Mouse (Mus musculus): ENCODE results near the gene Gabrg3.

The Gabrg3 gene

DNA sequence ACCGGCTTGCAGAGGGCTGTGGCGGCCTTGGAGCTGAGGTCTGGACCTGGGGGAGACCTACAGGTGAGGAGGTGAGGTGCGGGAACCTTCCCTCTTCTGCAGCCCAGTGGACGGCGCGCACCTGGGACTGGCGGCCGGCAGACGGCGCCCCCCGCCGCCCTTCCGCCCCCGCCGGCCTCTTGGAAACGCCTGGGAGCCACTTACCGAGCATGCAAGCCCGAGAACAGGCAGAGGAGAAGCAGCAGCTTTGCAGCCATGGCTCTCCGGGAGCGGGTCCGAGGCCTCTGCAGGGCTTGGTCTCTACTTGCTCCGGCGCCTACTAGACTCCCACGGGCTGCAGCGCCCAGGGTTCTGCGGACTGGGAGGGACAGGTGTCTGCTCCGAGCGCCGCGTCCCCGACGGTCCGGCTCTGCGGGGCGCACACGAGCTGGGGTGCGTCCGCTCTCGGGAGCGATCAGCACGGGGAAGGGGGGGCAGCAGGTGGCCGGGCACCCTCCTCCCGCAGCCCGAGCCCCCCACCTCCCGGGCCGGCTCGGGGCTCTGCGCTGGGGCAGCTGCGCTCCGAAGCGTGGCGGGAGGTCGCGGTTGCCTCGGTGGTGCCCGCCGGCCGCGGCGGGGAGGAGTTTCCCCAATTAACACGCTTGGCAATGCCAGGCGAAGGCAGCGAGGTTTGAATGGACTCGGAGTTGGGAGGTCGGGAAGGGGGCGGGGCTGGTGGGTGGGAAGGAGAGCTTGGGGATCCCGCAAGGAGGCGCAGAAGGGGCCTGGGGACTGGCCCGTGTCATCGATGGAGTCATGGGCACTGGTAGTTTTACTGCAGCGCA, at the start of gene Gabrg3:
TSS of gene Gabrg3 (minus strand) at position 672 of the 824 bp plus-strand sequence.
- DNase-seq (ENCODE audit: low spot score in 2 of 2) = peak in 1 of 2 experiments; percentile 47

DNA sequence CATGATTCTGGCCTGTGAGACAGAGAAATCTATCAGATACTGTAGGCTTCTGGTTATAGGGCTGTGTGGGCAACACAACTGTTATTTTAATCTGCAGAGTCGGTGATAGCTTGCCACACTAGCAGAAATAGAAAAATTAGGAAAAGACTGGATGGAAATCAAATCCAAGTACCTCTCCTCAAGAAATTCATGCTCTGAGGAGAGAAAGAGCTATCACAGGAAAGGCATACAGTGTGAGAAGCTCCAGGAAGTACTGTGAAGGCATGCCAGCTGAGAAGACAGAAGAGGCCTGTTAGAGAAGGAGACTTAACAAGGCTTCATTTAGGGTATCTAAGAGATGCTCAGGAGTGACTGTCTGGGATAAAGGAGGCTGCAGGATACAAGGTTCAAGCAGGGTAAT, 35.7 kb upstream of the Gabrg3 start:
- DNase-seq (ENCODE audit: low spot score in 2 of 2) = peak in 1 of 2 experiments; percentile 27

- DNase-seq (ENCODE audit: low spot score in 2 of 2) = no peak
These were observed 34.1 kb upstream of the Gabrg3 start for GRCm38 (mm10) chr7:57421044-57421443.

DNA sequence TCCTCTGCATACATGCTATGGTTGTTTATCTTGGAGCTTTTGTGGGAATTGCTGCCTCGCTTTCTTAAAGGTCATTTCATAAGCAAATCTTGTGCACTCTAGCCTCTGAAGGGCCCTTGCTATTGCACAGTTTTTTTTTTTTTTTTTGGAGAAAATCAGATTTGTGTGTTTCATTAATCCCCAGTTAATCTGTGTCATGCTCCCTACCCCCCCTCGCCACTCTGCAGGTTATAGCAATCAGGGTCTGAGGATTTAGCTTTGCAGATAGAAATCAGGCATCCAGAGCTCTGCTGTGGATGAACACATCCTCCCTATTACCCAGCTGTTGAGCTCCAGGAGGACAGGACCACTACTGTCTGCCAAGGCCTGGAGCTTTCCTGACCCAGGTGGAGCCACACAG, 32.4 kb upstream of the Gabrg3 start, which contains the start of gene Gabrb3:
TSS of gene Gabrb3 (plus strand) at position 301 of the 400 bp plus-strand sequence.
- no peak for DNase-seq (ENCODE audit: low spot score in 2 of 2)

DNA sequence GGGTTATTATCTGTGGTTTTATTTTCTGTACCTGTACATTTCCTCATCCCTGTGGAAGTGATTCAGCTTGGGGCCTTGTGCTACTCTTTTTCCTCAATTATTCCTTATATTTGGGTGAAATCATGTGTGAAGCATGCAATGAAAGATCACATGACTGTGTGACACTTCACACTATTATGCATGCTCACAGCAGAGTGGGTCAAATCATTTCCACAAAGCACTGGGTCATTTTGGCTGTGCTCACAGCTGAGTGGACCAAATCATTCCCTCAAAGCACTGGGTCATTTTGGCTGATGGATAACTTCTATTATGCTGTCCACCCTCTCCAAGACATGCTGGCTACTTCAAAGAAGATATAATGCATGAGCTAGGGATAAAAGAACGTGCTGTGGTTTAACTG, 25.9 kb upstream of the Gabrg3 start:
- no peak for DNase-seq (ENCODE audit: low spot score in 2 of 2)

- DNase-seq (ENCODE audit: low spot score in 2 of 2) = no peak
These were observed 24.2 kb upstream of the Gabrg3 start for GRCm38 (mm10) chr7:57411163-57411562.

GRCm38 (mm10) chr7:57393551-57393950, 6.6 kb upstream of the Gabrg3 start:
- DNase-seq (ENCODE audit: low spot score in 2 of 2) = no peak

- no peak for DNase-seq (ENCODE audit: low spot score in 2 of 2)
These were observed 3.1 kb upstream of the Gabrg3 start for GRCm38 (mm10) chr7:57390046-57390445.

GRCm38 (mm10) chr7:57387341-57387654, 310 bp upstream of the Gabrg3 start:
- no peak for DNase-seq (ENCODE audit: low spot score in 2 of 2)

DNA sequence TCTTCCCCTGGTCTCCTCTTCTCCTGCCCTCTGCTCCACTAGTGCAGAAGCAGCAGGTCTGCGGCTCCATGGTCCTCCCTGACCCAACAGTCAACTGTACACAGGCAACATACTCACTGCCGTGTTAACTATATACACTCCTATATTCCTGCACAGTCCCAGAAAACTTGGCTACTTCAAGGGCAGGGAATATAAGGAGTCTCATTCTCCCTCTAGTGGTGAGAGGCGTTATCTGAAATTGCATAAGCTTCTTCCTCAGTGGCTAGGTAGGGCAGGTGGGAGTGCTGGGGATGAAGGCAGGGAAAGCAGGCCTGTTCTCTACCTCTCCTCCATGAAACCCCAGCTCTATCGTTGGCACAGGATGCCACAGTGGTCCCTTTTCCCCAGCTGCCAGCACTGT, 2.9 kb downstream of the Gabrg3 start:
- DNase-seq (ENCODE audit: low spot score in 2 of 2) = peak in 1 of 2 experiments; percentile 72

- no peak for DNase-seq (ENCODE audit: low spot score in 2 of 2)
These were observed 21.0 kb downstream of the Gabrg3 start for GRCm38 (mm10) chr7:57366013-57366390.

GRCm38 (mm10) chr7:57365134-57366012, 21.6 kb downstream of the Gabrg3 start:
- DNase-seq (ENCODE audit: low spot score in 2 of 2) = no peak

GRCm38 (mm10) chr7:57363812-57364211, 23.2 kb downstream of the Gabrg3 start:
- peak in 1 of 2 experiments; percentile 21 for DNase-seq (ENCODE audit: low spot score in 2 of 2)

DNA sequence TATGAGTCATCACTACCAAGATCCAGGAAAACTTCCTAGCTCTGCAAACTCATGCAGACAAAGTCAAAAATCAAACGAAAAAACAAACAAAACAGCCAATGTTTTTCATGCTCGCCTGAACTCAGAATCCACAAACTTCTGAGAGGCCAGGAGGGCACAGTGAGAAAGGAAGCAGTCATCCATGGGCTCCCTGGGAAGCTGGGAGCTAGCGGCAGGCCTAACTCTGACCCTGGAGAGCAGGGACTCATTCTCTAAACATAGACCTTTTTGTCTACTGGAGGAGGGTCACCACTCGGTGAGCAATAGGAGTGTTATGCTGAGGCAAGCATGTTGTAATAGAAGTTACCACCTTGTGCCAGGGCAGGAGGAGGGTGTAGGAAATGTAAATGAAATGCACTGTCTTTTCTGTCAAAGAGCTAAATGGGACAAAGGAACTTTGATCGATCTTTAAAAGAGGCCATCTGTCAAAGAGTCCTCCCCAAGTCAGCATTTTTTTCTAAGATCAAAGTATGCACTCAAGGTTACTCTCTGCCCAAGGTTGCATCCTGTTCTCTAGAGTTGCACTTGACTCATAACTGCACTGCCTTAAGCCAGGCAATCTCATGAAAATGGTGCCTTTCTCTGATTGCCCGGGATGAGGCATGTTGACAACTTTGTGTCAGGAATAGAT, 29.0 kb downstream of the Gabrg3 start:
- DNase-seq (ENCODE audit: low spot score in 2 of 2) = no peak

- peak; percentile 29 to 39 for DNase-seq (ENCODE audit: low spot score in 2 of 2)
These were observed 30.3 kb downstream of the Gabrg3 start for GRCm38 (mm10) chr7:57356565-57357301.

- DNase-seq (ENCODE audit: low spot score in 2 of 2) = no peak
These were observed 38.2 kb downstream of the Gabrg3 start for GRCm38 (mm10) chr7:57348774-57349173.

DNA sequence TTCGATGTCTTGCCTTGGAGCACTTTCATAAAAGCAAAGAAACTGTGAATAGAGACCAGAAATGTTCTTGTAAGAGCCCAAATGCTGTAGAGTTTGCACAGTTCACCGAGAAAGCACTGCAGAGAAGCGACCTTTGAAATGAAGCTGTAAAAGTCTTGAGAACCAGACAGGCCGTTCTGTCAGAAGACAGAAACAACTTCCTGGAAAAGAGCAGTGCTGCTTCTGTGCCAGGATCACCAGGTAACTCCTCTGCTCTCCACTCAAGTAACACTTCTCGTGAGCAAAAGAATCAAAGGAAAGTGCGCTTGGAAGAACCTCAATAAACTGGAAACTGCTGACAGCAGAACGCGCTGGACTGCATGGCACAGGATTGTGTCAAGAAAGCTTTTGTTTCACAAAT, 45.1 kb downstream of the Gabrg3 start:
- no peak for DNase-seq (ENCODE audit: low spot score in 2 of 2)

DNA sequence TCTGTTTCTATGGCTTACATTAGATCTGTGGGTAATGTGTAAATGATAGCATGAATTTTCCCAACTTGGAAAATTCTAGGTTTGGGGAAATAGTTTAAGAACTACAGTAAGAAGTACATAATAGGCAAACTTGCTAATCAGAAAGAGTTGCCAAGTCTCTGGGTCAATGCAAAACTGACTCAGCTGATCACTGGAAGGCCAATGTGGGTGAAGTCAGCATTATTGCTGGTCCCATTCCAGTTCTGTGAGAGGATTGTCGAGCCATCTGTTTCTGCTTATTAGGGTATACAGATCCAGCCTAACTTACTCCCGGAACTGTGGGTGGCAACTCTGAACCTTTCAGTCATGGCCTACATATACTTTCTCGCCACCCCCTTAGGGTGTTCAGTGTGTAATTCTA, 55.8 kb downstream of the Gabrg3 start:
- DNase-seq (ENCODE audit: low spot score in 2 of 2) = no peak

GRCm38 (mm10) chr7:57330240-57330639, 56.7 kb downstream of the Gabrg3 start:
- DNase-seq (ENCODE audit: low spot score in 2 of 2) = peak in 1 of 2 experiments; percentile 29

GRCm38 (mm10) chr7:57324473-57324872, 62.5 kb downstream of the Gabrg3 start:
- peak in 1 of 2 experiments; percentile 11 for DNase-seq (ENCODE audit: low spot score in 2 of 2)

- no peak for DNase-seq (ENCODE audit: low spot score in 2 of 2)
These were observed 64.9 kb downstream of the Gabrg3 start for GRCm38 (mm10) chr7:57322086-57322485.
